Mouse (Mus musculus): ENCODE measurements around the gene Dgkh.
"Not testable (repeated sequence)": the region's sequence is repeated elsewhere in the genome, so short reads cannot be mapped to it uniquely, and the experiment has no call there.

GRCm38 (mm10) chr14:78734203-78734602 lies 1.6 kb upstream of the Dgkh start:
- TF ChIP-seq CTCF (IDR thresholded peaks at IDR 0.05; ENCODE audit: control insufficient read depth, insufficient read depth, low read length); POLR2A (IDR thresholded peaks at IDR 0.05; ENCODE audit: borderline replicate concordance, control insufficient read depth, low read depth, low read length): not testable (repeated sequence)
